In the genomic region with DNA sequence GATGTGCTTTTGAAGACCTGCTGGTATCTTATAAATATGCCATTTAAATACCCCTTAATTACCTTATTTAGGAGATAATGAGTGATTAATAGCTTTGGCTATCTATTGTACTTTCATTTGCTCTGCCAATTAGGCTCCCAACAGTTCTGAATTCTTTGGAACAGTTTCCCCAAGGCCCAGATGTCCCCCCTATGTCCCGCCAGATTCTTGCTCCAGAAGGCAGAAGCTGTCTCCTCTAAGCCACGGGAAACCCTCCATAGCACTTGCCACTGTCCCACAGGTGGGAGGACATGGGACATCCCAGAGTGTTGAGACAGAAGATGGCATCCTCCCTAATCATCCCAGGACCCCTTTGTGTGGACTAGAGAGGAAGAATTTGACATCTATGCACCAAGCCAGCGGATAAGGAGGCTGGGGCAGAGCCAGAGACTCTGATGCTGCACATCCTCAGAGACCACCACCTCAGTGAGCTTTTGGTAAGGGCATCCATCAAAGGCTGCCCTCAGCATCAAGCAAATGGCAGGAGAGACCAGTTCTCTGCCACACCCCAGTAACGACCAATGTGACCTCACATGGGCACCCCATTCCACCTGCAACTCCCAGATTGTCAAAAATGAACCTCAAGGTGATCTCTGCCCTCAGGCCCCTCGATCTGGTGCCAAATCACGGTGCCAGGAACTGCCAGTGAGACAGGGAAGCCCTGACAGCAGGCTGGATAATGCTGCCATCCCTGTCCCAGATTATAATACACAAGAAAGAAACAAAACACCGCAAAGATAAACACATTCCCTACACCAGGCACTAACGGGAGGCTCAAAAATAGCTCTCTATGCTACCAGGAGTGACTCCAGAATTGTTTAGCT, we compare ENCODE assay signal across 15 mouse cellular contexts. TPM values are rescaled to one million over a fixed set of nuclear protein-coding genes. Genes with fewer than 3 reads are reported as not detected.
DNase-seq lines count a peak whose midpoint lies in the region; ATAC-seq lines count a peak whose summit lies in the region.
"Had no signal": no experiment of that assay in that cellular context is flagged by ENCODE, and none has a peak within 500 bp of the region (broad histone marks: within the 10 kb centered on the region; RNA-seq: fewer than 3 reads in every experiment).

No protein-coding gene starts in this region.

- H3K4me2 ChIP-seq in heart, embryonic 12.5 days: peak overlapping the region; percentile 39
- H3K4me2 ChIP-seq in heart, embryonic 16.5 days (ENCODE audit: low read depth, low read length): peak overlapping the region; percentile 42
- H3K4me2 ChIP-seq: neural tube, embryonic 13.5 days had no signal

- H3K36me3 ChIP-seq in heart, embryonic 12.5 days: no peaks in the 10 kb centered on the region
- no peaks in the 10 kb centered on the region for H3K36me3 ChIP-seq in heart, embryonic 16.5 days (ENCODE audit: control insufficient read depth, insufficient read depth)
- H3K36me3 ChIP-seq: hindbrain, embryonic 13.5 days; limb, embryonic 13.5 days; neural tube, embryonic 13.5 days had no signal

- H3K4me1 ChIP-seq in heart, embryonic 12.5 days (replicated peaks): peaks cover 40% of the 10 kb centered on the region
- H3K4me1 ChIP-seq in brown adipose tissue, adult 24 weeks (ENCODE audit: control insufficient read depth, insufficient read depth, insufficient read length, low read length): peaks cover 20% of the 10 kb centered on the region
- H3K4me1 ChIP-seq in heart, embryonic 16.5 days (ENCODE audit: control insufficient read depth, insufficient read depth, low read length): peaks cover 37% of the 10 kb centered on the region

- WGBS in heart, embryonic 12.5 days: 65% methylated on average over 8 of the region's 8 CpGs
- WGBS in heart, embryonic 16.5 days: 46% methylated on average over 8 of the region's 8 CpGs

- ATAC-seq in heart, embryonic 12.5 days (ENCODE audit: insufficient number of reproducible peaks, low FRiP score): no peak
- ATAC-seq in heart, embryonic 16.5 days (replicated peaks; ENCODE audit: extremely low read depth, insufficient read depth, low FRiP score): no peak; the same call in 1 of the 2 replicates
- ATAC-seq: midbrain, embryonic 16.5 days had no signal

- peak overlapping the region; percentile 32 for H3K9ac ChIP-seq in heart, embryonic 12.5 days
- H3K9ac ChIP-seq in heart, embryonic 16.5 days (ENCODE audit: low read length): peak overlapping the region; percentile 60
- H3K9ac ChIP-seq: hindbrain, embryonic 13.5 days; limb, embryonic 13.5 days; neural tube, embryonic 13.5 days had no signal

- H3K4me3 ChIP-seq in heart, embryonic 12.5 days: no peak overlapping the region
- no peak overlapping the region for H3K4me3 ChIP-seq in brown adipose tissue, adult 24 weeks (ENCODE audit: insufficient read depth, low read depth, low read length)
- H3K4me3 ChIP-seq in heart, embryonic 16.5 days (ENCODE audit: low read length): 0 out of 2 replicates have a peak overlapping the region, but pooled peaks have one; percentile 11
- H3K4me3 ChIP-seq: erythroblast, embryonic 14.5 days; hindbrain, embryonic 13.5 days; limb, embryonic 13.5 days; neural tube, embryonic 13.5 days had no signal

- H3K27ac ChIP-seq in heart, embryonic 12.5 days (ENCODE audit: poor library complexity, severe bottlenecking): peak overlapping the region; percentile 84
- 0 out of 2 replicates have a peak overlapping the region, but pooled peaks have one; percentile 19 for H3K27ac ChIP-seq in brown adipose tissue, adult 24 weeks (replicated peaks; ENCODE audit: low read depth, low read length)
- peak overlapping the region; percentile 93 for H3K27ac ChIP-seq in heart, embryonic 16.5 days (ENCODE audit: low read length)
- H3K27ac ChIP-seq: hindbrain, embryonic 13.5 days; limb, embryonic 13.5 days; neural tube, embryonic 13.5 days had no signal

- no peak for DNase-seq in heart, adult 8-10 months (ENCODE audit: low spot score)
- DNase-seq in brain, adult 2 months (ENCODE audit: low read depth, low spot score): peak; percentile 39
- DNase-seq in spleen, adult 12 weeks (ENCODE audit: low spot score): no peak
- no peak for DNase-seq in MN1 (ENCODE audit: low spot score)
- DNase-seq: gastrocnemius, postnatal 10 days; kidney, adult 9 months; thymus, postnatal 36 days had no signal

- H3K27me3 ChIP-seq in heart, embryonic 12.5 days (replicated peaks): peaks cover 17% of the 10 kb centered on the region
- H3K27me3 ChIP-seq in heart, embryonic 16.5 days (ENCODE audit: control insufficient read depth, insufficient read depth, low read length): peaks cover 5% of the 10 kb centered on the region

- no peaks in the 10 kb centered on the region for H3K9me3 ChIP-seq in heart, embryonic 12.5 days (replicated peaks)
- H3K9me3 ChIP-seq in heart, embryonic 16.5 days (replicated peaks; ENCODE audit: control insufficient read depth, low read length): no peaks in the 10 kb centered on the region
- H3K9me3 ChIP-seq: hindbrain, embryonic 13.5 days; limb, embryonic 13.5 days; neural tube, embryonic 13.5 days had no signal

RNA-seq across cellular contexts. Expression of a gene that starts 6.3 kb away (rescaled TPM):
- polyA plus RNA-seq in heart, embryonic 12.5 days (2016; fragmentation: Nextera tagmentation; extraction: Ambion mirVana): 0.13 and 0.17 TPM in 2 replicates
- total RNA-seq in heart, adult 8-10 months (2022): 1 to 10 TPM; 1.1 to 2.1 (median 1.9) TPM
- polyA plus RNA-seq in brown adipose tissue, adult 24 weeks (2012; ENCODE audit: insufficient read depth, insufficient read length, missing spikeins): 0.20 and 0.46 TPM in 2 replicates
- polyA plus RNA-seq in heart, embryonic 16.5 days (2015; fragmentation: Nextera tagmentation; extraction: Ambion mirVana): 0.18 and 0.45 TPM in 2 replicates
- polyA plus RNA-seq: erythroblast, embryonic 14.5 days had no signal

Comparison
In these comparisons a context has a peak if more than half of its experiments do, and no peak if none do; other contexts are left out.
1. H3K27ac ChIP-seq: peak in every context shown above with its lines; median percentile 93 in heart, embryonic 16.5 days; 84 in heart, embryonic 12.5 days; 19 in brown adipose tissue, adult 24 weeks.